Mouse (Mus musculus): ENCODE results near the gene Padi6. TPM values are rescaled to one million over a fixed set of nuclear protein-coding genes. Genes with fewer than 3 reads are reported as not detected.

The Padi6 gene
- total RNA-seq, 4 experiments from 2014 or later, result not detected

- no peak for DNase-seq (ENCODE audit: low spot score in 2 of 2)
Measured at GRCm38 (mm10) chr4:140708297-140708927, 34.0 kb downstream of the Padi6 start.

- peak; percentile 42 to 55 for DNase-seq (ENCODE audit: low spot score in 2 of 2)
Measured at GRCm38 (mm10) chr4:140707615-140708014, 34.8 kb downstream of the Padi6 start.

- no peak for DNase-seq (ENCODE audit: low spot score in 2 of 2)
Measured at GRCm38 (mm10) chr4:140704166-140704565, 38.3 kb downstream of the Padi6 start.

- no peak for DNase-seq (ENCODE audit: low spot score in 2 of 2)
Measured at GRCm38 (mm10) chr4:140703636-140704035, 38.8 kb downstream of the Padi6 start.

GRCm38 (mm10) chr4:140702611-140703327 is 39.7 kb downstream of the Padi6 start:
- DNase-seq (ENCODE audit: low spot score in 2 of 2), result peak; percentile 70 to 80

GRCm38 (mm10) chr4:140701716-140702561 is 40.5 kb downstream of the Padi6 start:
- no peak for DNase-seq (ENCODE audit: low spot score in 2 of 2)

- peak; percentile 66 to 75 for DNase-seq (ENCODE audit: low spot score in 2 of 2)
Measured at GRCm38 (mm10) chr4:140701049-140701715, 41.3 kb downstream of the Padi6 start.

- DNase-seq (ENCODE audit: low spot score in 2 of 2), result no peak
Measured at GRCm38 (mm10) chr4:140700269-140701018, 42.0 kb downstream of the Padi6 start, which contains the start of gene Rcc2. TSS of gene Rcc2 (plus strand) at chr4:140700541.

- peak; percentile 39 to 59 for DNase-seq (ENCODE audit: low spot score in 2 of 2)
Measured at GRCm38 (mm10) chr4:140699441-140700127, 42.9 kb downstream of the Padi6 start.

- DNase-seq (ENCODE audit: low spot score in 2 of 2), result no peak
Measured at GRCm38 (mm10) chr4:140695675-140696585, 46.5 kb downstream of the Padi6 start.

GRCm38 (mm10) chr4:140695146-140695545 is 47.3 kb downstream of the Padi6 start:
- DNase-seq (ENCODE audit: low spot score in 2 of 2), result no peak

GRCm38 (mm10) chr4:140694551-140695060 is 47.8 kb downstream of the Padi6 start:
- DNase-seq (ENCODE audit: low spot score in 2 of 2), result no peak

- DNase-seq (ENCODE audit: low spot score in 2 of 2), result no peak
Measured at GRCm38 (mm10) chr4:140693513-140693912, 48.9 kb downstream of the Padi6 start.

GRCm38 (mm10) chr4:140691481-140691880 is 51.0 kb downstream of the Padi6 start:
- DNase-seq (ENCODE audit: low spot score in 2 of 2), result no peak

- DNase-seq (ENCODE audit: low spot score in 2 of 2), result no peak
Measured at GRCm38 (mm10) chr4:140689873-140690655, 52.4 kb downstream of the Padi6 start.

- DNase-seq (ENCODE audit: low spot score in 2 of 2), result no peak
Measured at GRCm38 (mm10) chr4:140688826-140689425, 53.5 kb downstream of the Padi6 start.

- DNase-seq (ENCODE audit: low spot score in 2 of 2), result no peak
Measured at GRCm38 (mm10) chr4:140688044-140688825, 54.2 kb downstream of the Padi6 start.
